Mouse (Mus musculus) lung, postnatal 0 days (tissue): Measurements from ENCODE around the gene Spred1.

ENCODE experiments used
- CTCF ChIP-seq: IDR thresholded peaks from 2 replicates; pipeline ENCODE4 v1.5.1; 2016; ENCODE audit warnings: antibody characterized with exemption, mild to moderate bottlenecking
- EP300 ChIP-seq: IDR thresholded peaks from 2 replicates; pipeline ENCODE4 v1.6.1; 2016; ENCODE audit warnings: antibody characterized with exemption, mild to moderate bottlenecking, control low read depth

DNA sequence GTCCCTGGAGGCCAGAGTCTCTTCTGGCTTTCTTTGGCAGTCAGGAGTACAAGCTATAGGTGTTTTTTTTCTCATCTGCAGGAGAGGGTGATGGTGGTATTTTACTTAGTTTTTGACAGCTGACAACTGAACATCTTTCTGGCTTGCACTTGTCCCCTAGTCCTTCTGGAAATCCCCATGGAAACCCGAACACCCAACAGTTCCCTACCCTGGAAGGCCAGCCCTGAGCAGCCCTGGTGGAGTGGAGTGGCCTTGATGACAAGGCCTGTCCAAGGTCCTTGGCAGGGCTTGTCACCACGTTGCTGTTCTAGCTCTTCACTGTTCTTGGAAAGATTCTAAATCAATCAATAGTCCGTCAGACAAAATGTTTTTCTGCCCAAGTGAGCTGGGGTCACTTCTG lies 83.4 kb downstream of the Spred1 start:
- TF ChIP-seq CTCF (no peak), EP300 (no peak)
